Comparison of ENCODE assay signal across 8 mouse cellular contexts in the genomic region with DNA sequence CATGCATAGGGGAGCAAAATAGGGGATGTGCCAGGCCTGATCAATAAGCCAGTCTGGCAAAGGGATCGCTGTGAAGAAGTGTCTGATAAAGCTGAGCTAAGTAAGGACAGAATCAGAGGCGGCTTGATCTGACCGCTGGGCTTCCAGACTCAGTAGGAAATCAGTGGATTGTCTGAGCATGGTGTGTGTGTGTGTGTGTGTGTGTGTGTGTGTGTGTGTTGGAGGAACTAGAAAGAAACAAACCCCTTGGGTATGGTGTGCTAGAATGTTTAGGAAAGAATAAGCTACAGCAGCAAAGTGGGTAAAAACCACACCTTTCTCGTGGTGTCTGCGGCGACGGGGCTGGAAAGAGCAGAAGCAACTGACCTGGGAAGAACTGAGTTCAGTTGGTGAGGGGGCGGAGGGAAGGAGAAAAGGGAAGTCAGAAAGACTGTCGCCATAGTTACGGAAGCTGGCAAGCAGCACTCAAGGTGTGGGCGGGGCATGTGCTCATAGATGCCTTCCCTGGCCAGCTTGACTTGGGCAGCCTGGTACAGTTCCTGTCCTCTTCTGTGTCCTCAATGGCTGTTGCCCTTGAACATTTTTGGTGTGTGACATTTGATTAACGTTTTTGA. TPM values are rescaled to one million over a fixed set of nuclear protein-coding genes. Genes with fewer than 3 reads are reported as not detected.
DNase-seq lines count a peak whose midpoint lies in the region; ATAC-seq and TF ChIP-seq lines count a peak whose summit lies in the region.

No protein-coding gene starts in this region.

- H3K27ac ChIP-seq in CH12.LX (ENCODE audit: insufficient read depth, low read depth) = no peak overlapping the region
- H3K27ac ChIP-seq in forebrain, embryonic 15.5 days (replicated peaks) = no peak overlapping the region

- intact Hi-C loops in left cerebral cortex, postnatal 36 days (cut with DNase I) = no loop called here

- no peak overlapping the region for H3K9ac ChIP-seq in CH12.LX (ENCODE audit: insufficient read depth, low read depth)
- no peak overlapping the region for H3K9ac ChIP-seq in forebrain, embryonic 15.5 days (replicated peaks)

- DNase-seq in CH12.LX (ENCODE audit: extremely low read depth) = peak; percentile 95
- peak; percentile 73 for DNase-seq in adrenal gland, adult 8-10 months
- peak; percentile 51 for DNase-seq in kidney, adult 11 months
- peak; percentile 46 to 52 for DNase-seq in left cerebral cortex, postnatal 36 days (ENCODE audit: low spot score in 2 of 2)
- DNase-seq in spleen, adult 18-20 months = peak; percentile 68 to 73
- DNase-seq in gastrocnemius, adult 18-20 months (ENCODE audit: low spot score) = no peak

- H3K9me3 ChIP-seq in CH12.LX (replicated peaks; ENCODE audit: low read length) = no peaks in the 10 kb centered on the region
- no peaks in the 10 kb centered on the region for H3K9me3 ChIP-seq in forebrain, embryonic 15.5 days

- peak overlapping the region; percentile 52 for H3K4me2 ChIP-seq in CH12.LX (ENCODE audit: insufficient read depth, low read depth, poor library complexity, severe bottlenecking)
- peak overlapping the region; percentile 10; the same call in 1 of the 2 replicates for H3K4me2 ChIP-seq in forebrain, embryonic 15.5 days (replicated peaks)

- TF ChIP-seq POLR2A in CH12.LX (IDR thresholded peaks at IDR 0.05; ENCODE audit: low read depth, low read length) = 0 out of 2 replicates have a peak, but pooled peaks have one; percentile 39

- TF ChIP-seq CTCF in CH12.LX (conservative IDR thresholded peaks at IDR 0.05 in 1 of 2, IDR thresholded peaks at IDR 0.05 in 1 of 2; ENCODE audit: low read depth in 2 of 2, low read length in 2 of 2) = no peak

- H3K4me1 ChIP-seq in CH12.LX (ENCODE audit: control insufficient read depth in 1 of 2, insufficient read depth in 2 of 2) = peaks cover 6 to 13% of the 10 kb centered on the region in 2 experiments
- H3K4me1 ChIP-seq in forebrain, embryonic 15.5 days = peaks cover 11% of the 10 kb centered on the region

- no peaks in the 10 kb centered on the region for H3K36me3 ChIP-seq in CH12.LX (replicated peaks in 1 of 2; ENCODE audit: control insufficient read depth in 1 of 2, insufficient read depth in 1 of 2, low read length in 1 of 2)
- H3K36me3 ChIP-seq in forebrain, embryonic 15.5 days = no peaks in the 10 kb centered on the region

- TF ChIP-seq EP300 in CH12.LX (IDR thresholded peaks at IDR 0.05; ENCODE audit: low read length) = no peak; the same call in 1 of the 2 replicates

- peak overlapping the region in 1 of 3 experiments; percentile 32 for H3K4me3 ChIP-seq in CH12.LX (replicated peaks in 1 of 3; ENCODE audit: low read depth in 2 of 3, low read length in 2 of 3, poor library complexity in 1 of 3)
- H3K4me3 ChIP-seq in forebrain, embryonic 15.5 days = no peak overlapping the region

- in situ Hi-C loops in CH12.LX (cut with MboI; ENCODE audit: low pct_ligation_motif_present, low pct_unique_long_range_greater_than_20kb, low sequenced_read_pairs) = no loop called here

- H3K79me2 ChIP-seq in CH12.LX (replicated peaks; ENCODE audit: control insufficient read depth, extremely low read depth, insufficient read depth, poor library complexity, severe bottlenecking) = no peaks in the 10 kb centered on the region

- 0 out of 2 replicates have a peak, but pooled peaks have one; percentile 43 for ATAC-seq in forebrain, embryonic 15.5 days (replicated peaks)
- peak; percentile 78 for ATAC-seq in megakaryocyte-erythroid progenitor cell, adult 5-6 weeks (replicated peaks; ENCODE audit: low FRiP score, low TSS enrichment, poor library complexity, severe bottlenecking)

- dilution Hi-C loops in CH12.LX (cut with MboI; ENCODE audit: extremely low pct_ligation_motif_present, extremely low pct_unique_long_range_greater_than_20kb, low sequenced_read_pairs) = no loop called here

- WGBS in forebrain, embryonic 15.5 days = 22% methylated on average over 12 of the region's 12 CpGs

- TF ChIP-seq RAD21 in CH12.LX (IDR thresholded peaks at IDR 0.05; ENCODE audit: low read depth, low read length) = no peak

- H3K27me3 ChIP-seq in CH12.LX (replicated peaks) = no peaks in the 10 kb centered on the region
- no peaks in the 10 kb centered on the region for H3K27me3 ChIP-seq in forebrain, embryonic 15.5 days

TF ChIP-seq in CH12.LX, 34 proteins besides CTCF, POLR2A, EP300 and RAD21:
- peak; percentile 34; the same call in 1 of the 2 replicates for TF ChIP-seq MAZ (IDR thresholded peaks at IDR 0.05; ENCODE audit: low read depth, low read length)
- 0 out of 2 replicates have a peak, but pooled peaks have one; percentile 19 for TF ChIP-seq NRF1 (IDR thresholded peaks at IDR 0.05; ENCODE audit: low read depth, low read length)
- TF ChIP-seq RCOR1 (conservative IDR thresholded peaks at IDR 0.05; ENCODE audit: low read depth, low read length) = no peak
- TF ChIP-seq MXI1 (IDR thresholded peaks at IDR 0.05; ENCODE audit: low read depth, low read length) = peak; percentile 87
- TF ChIP-seq MAX (IDR thresholded peaks at IDR 0.05; ENCODE audit: low read length) = 0 out of 2 replicates have a peak, but pooled peaks have one; percentile 14
- TF ChIP-seq MYC (IDR thresholded peaks at IDR 0.05; ENCODE audit: low read depth, low read length) = peak; percentile 65; the same call in 1 of the 2 replicates
- no peak; the same call in 1 of the 2 replicates for TF ChIP-seq HCFC1 (IDR thresholded peaks at IDR 0.05; ENCODE audit: low read depth, low read length)
- TF ChIP-seq ELF1 (IDR thresholded peaks at IDR 0.05; ENCODE audit: low read depth, low read length) = peak; percentile 68
TF ChIP-seq in CH12.LX: peak in this region for 6.

RNA-seq across cellular contexts. Expression of a gene that starts 2.6 kb away (rescaled TPM):
- total RNA-seq in CH12.LX (2012; rRNA removed) = not detected in 2 replicates
- not detected in 2 replicates for total RNA-seq in CH12.LX (2014; rRNA removed)
- not detected in 2 replicates for polyA plus RNA-seq in CH12.LX (2012; ENCODE audit: insufficient read length, low read depth)
- 10 to 100 TPM in 2 of 4 experiments, 1 to 10 TPM in 2; 9.0 to 14.9 (median 11.7) TPM for total RNA-seq in adrenal gland, adult 8-10 months (2022)
- not detected in 2 replicates for polyA plus RNA-seq in forebrain, embryonic 15.5 days (2015; fragmentation: Nextera tagmentation; extraction: Ambion mirVana)
- total RNA-seq in left cerebral cortex, postnatal 36 days (2021) = not detected
- not detected in 2 replicates for total RNA-seq in megakaryocyte-erythroid progenitor cell, adult 5-6 weeks (2014; fragmentation: Nextera tagmentation)
- not detected in 2 replicates for total RNA-seq in megakaryocyte-erythroid progenitor cell, adult 5-6 weeks (2017)
- not detected for total RNA-seq in gastrocnemius, adult 18-20 months (2021)

RNA-seq across cellular contexts. Expression of a gene that starts 22.7 kb away (rescaled TPM):
- total RNA-seq in CH12.LX (2012; rRNA removed) = 77.3 and 110 TPM in 2 replicates
- total RNA-seq in CH12.LX (2014; rRNA removed) = 127 and 141 TPM in 2 replicates
- 82.8 and 83.0 TPM in 2 replicates for polyA plus RNA-seq in CH12.LX (2012; ENCODE audit: insufficient read length, low read depth)
- total RNA-seq in adrenal gland, adult 8-10 months (2022) = 10 to 100 TPM; 49.0 to 68.2 (median 57.4) TPM
- polyA plus RNA-seq in forebrain, embryonic 15.5 days (2015; fragmentation: Nextera tagmentation; extraction: Ambion mirVana) = 89.4 and 92.6 TPM in 2 replicates
- total RNA-seq in left cerebral cortex, postnatal 36 days (2021) = 10 to 100 TPM; 49.7 to 67.7 TPM
- total RNA-seq in megakaryocyte-erythroid progenitor cell, adult 5-6 weeks (2014; fragmentation: Nextera tagmentation) = 113 and 144 TPM in 2 replicates
- total RNA-seq in megakaryocyte-erythroid progenitor cell, adult 5-6 weeks (2017) = 93.4 and 95.5 TPM in 2 replicates
- total RNA-seq in gastrocnemius, adult 18-20 months (2021) = 10 to 100 TPM; 22.4 to 28.5 TPM

RNA-seq across cellular contexts. Expression of a gene that starts 22.9 kb away (rescaled TPM):
- total RNA-seq in CH12.LX (2012; rRNA removed) (7.7 TPM in 2 replicates), CH12.LX (2014; rRNA removed) (10.0 and 10.6 TPM in 2 replicates)
- polyA plus RNA-seq in CH12.LX (2012; ENCODE audit: insufficient read length, low read depth) = 7.5 and 9.4 TPM in 2 replicates
- 10 to 100 TPM; 11.9 to 18.6 (median 13.6) TPM for total RNA-seq in adrenal gland, adult 8-10 months (2022)
- 20.4 and 22.3 TPM in 2 replicates for polyA plus RNA-seq in forebrain, embryonic 15.5 days (2015; fragmentation: Nextera tagmentation; extraction: Ambion mirVana)
- 10 to 100 TPM in 1 of 2 experiments, 1 to 10 TPM in 1; 5.4 to 10.9 TPM for total RNA-seq in left cerebral cortex, postnatal 36 days (2021)
- 17.9 and 23.2 TPM in 2 replicates for total RNA-seq in megakaryocyte-erythroid progenitor cell, adult 5-6 weeks (2014; fragmentation: Nextera tagmentation)
- 12.2 and 14.7 TPM in 2 replicates for total RNA-seq in megakaryocyte-erythroid progenitor cell, adult 5-6 weeks (2017)
- total RNA-seq in gastrocnemius, adult 18-20 months (2021) = 1 to 10 TPM; 3.5 to 4.5 TPM

Comparison
In these comparisons a context has a peak if more than half of its experiments do, and no peak if none do; other contexts are left out.
1. RNA of a gene that starts 2.6 kb away (total RNA-seq): 9.0 to 14.9 TPM in adrenal gland, adult 8-10 months; not detected in gastrocnemius, adult 18-20 months, not detected in CH12.LX, not detected in left cerebral cortex, postnatal 36 days and not detected in megakaryocyte-erythroid progenitor cell, adult 5-6 weeks; every median in the first group is over 4 times any median in the second.